Mouse (Mus musculus) kidney, embryonic 16.5 days (tissue): Measurements from ENCODE around the gene Abhd16a. TPM values are rescaled to one million over a fixed set of nuclear protein-coding genes. Genes with fewer than 3 reads are reported as not detected.

Experiments used
- ATAC-seq: fragments of 200-750 bp; cut with Nextera tagmentation; 2 replicates; pipeline ENCODE4 v1.8.0; 2017; ENCODE audit warnings: moderate TSS enrichment; ENCODE audit not compliant: low FRiP score, low TSS enrichment
- H3K27ac ChIP-seq: fragments of 300-500 bp; sonication (generic); 2 replicates; pipeline ENCODE4 v1.5.1; 2014; ENCODE audit warnings: low read length
- H3K27me3 ChIP-seq: fragments of 300-500 bp; sonication (generic); 2 replicates; pipeline ENCODE4 v1.6.1; 2014; ENCODE audit warnings: low read length, control low read depth, mixed read lengths; ENCODE audit not compliant: insufficient read depth
- H3K36me3 ChIP-seq: fragments of 300-500 bp; sonication (generic); 2 replicates; pipeline ENCODE4 v1.6.1; 2014; ENCODE audit warnings: low read length, control low read depth, mixed read lengths; ENCODE audit not compliant: insufficient read depth
- H3K4me1 ChIP-seq: fragments of 300-500 bp; sonication (generic); 2 replicates; pipeline ENCODE4 v1.6.1; 2014; ENCODE audit warnings: low read length, control low read depth, mixed read lengths; ENCODE audit not compliant: insufficient read depth
- H3K4me2 ChIP-seq: fragments of 300-500 bp; sonication (generic); replicated peaks from 2 replicates; pipeline ENCODE4 v1.6.1; 2014; ENCODE audit warnings: low read depth, low read length
- H3K4me3 ChIP-seq: fragments of 300-500 bp; sonication (generic); 2 replicates; pipeline ENCODE4 v1.5.1; 2014; ENCODE audit warnings: mild to moderate bottlenecking, low read length
- H3K9ac ChIP-seq: fragments of 300-500 bp; sonication (generic); replicated peaks from 2 replicates; pipeline ENCODE4 v1.6.1; 2014; ENCODE audit warnings: low read length
- H3K9me3 ChIP-seq: fragments of 300-500 bp; sonication (generic); 2 replicates; pipeline ENCODE4 v1.6.1; 2016; ENCODE audit warnings: low read length, control low read depth
- WGBS: fragments of 180-500 bp; shearing (Covaris S2); extraction: QIAGEN DNeasy Blood & Tissue Kit; methylation state at CpG from one replicate; pipeline ENCODE4 v1.1.7; 2014; 5-methylcytosine and 5-hydroxymethylcytosine counted together
- polyA plus RNA-seq: library from polyadenylated mRNA; unstranded; fragments of >200 nt; fragmentation: Nextera tagmentation; extraction: Ambion mirVana; gene quantifications from 2 replicates; pipeline ENCODE4 v1.2.1, GENCODE M21; 2015

Gene Abhd16a
- polyA plus RNA-seq, 1 experiment from 2014 or later, result 118 TPM

GRCm38 (mm10) chr17:35049561-35050016, 39.5 kb upstream of the Abhd16a start, which contains the start of gene Clic1:
Gene Clic1, plus strand, starts transcription at chr17:35049966.
- peak within 1 kb of the TSS; percentile 96 for H3K9ac ChIP-seq
- peak; percentile 30 for ATAC-seq
- peak within 1 kb of the TSS; percentile 99 for H3K27ac ChIP-seq
- H3K9me3 ChIP-seq, result no peaks in the 10 kb centered on the region
- peaks cover 22% of the 10 kb centered on the region for H3K36me3 ChIP-seq
- under 1% methylated on average over 11 of the region's 11 CpGs for WGBS
- H3K27me3 ChIP-seq, result no peaks in the 10 kb centered on the region
- peaks cover 59% of the 10 kb centered on the region for H3K4me1 ChIP-seq
- peak within 1 kb of the TSS; percentile 86 for H3K4me3 ChIP-seq
- H3K4me2 ChIP-seq, result peak within 1 kb of the TSS; percentile 94

GRCm38 (mm10) chr17:35050126-35050750, 38.8 kb upstream of the Abhd16a start:
- Histone ChIP-seq H3K4me1 (peaks cover 53% of the 10 kb centered on the region), H3K9ac (peak overlapping the region; percentile 96), H3K27me3 (no peaks in the 10 kb centered on the region), H3K9me3 (no peaks in the 10 kb centered on the region), H3K27ac (peak overlapping the region; percentile 99), H3K4me3 (peak overlapping the region; percentile 86), H3K36me3 (peaks cover 27% of the 10 kb centered on the region), H3K4me2 (peak overlapping the region; percentile 94)
- ATAC-seq, result peak; percentile 22
- under 1% methylated on average over 27 of the region's 27 CpGs for WGBS

DNA sequence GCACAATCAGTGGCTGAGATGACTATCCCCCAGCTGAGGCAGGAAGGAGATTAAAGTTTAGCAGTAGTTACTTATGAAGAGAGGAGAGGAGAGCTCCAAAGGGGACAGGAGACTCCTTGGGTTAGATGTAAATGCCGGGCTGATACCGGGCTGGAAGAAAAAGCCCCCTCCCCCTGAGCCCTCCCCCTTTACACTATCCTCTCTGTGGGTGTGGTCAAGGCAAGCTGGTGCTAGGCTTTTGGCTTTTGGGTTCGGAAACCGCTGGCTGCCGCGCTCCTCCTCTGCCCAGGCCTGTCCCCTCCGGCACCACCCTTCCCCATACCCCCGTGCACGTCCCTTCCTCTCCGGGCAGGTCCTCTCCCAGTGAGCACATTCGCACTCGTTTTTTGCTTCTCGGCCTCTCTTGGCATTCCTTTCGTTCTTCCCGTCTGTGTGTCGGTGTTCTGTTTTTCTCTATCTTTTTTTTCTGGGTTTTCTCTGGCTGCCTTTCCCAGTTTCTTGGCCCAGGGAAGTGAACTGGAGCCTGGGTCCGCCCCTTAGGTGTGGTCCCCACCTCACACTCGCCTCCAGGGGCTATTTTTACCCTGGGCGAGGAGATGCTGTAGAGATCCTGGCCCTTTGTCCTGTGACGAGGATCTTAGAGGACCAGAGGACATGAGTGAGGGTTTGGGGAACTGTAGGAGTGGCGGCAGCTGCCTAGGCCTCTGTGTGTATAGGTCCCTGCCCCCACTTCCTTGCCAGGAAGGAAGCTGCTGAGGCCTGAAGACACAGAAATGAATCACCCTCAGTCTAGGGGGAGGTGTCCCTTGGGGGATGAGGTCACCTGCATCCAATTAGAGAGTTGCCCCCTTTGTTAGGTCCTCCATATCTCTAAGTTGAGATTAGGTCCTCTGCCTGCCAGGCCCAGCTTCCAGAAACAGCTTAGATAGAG, 37.6 kb upstream of the Abhd16a start:
- ATAC-seq, result peak; percentile 74

GRCm38 (mm10) chr17:35052271-35052798, 36.7 kb upstream of the Abhd16a start:
- H3K4me2 ChIP-seq, result peak overlapping the region; percentile 94
- H3K4me1 ChIP-seq, result peaks cover 44% of the 10 kb centered on the region
- H3K36me3 ChIP-seq, result peaks cover 46% of the 10 kb centered on the region
- H3K4me3 ChIP-seq, result peak overlapping the region; percentile 86
- H3K9ac ChIP-seq, result peak overlapping the region; percentile 96
- H3K9me3 ChIP-seq, result no peaks in the 10 kb centered on the region
- ATAC-seq, result no peak
- no peaks in the 10 kb centered on the region for H3K27me3 ChIP-seq
- peak overlapping the region; percentile 99 for H3K27ac ChIP-seq
- WGBS, result 72% methylated on average over 12 of the region's 12 CpGs

More for the DNA sequence above, 37.6 kb upstream of the Abhd16a start:
- under 1% methylated on average over 21 of the region's 21 CpGs for WGBS
- Histone ChIP-seq H3K4me3 (peak overlapping the region; percentile 86), H3K36me3 (peaks cover 39% of the 10 kb centered on the region), H3K9me3 (no peaks in the 10 kb centered on the region), H3K27ac (peak overlapping the region; percentile 99), H3K4me1 (peaks cover 50% of the 10 kb centered on the region), H3K4me2 (peak overlapping the region; percentile 94), H3K27me3 (no peaks in the 10 kb centered on the region), H3K9ac (peak overlapping the region; percentile 96)

DNA sequence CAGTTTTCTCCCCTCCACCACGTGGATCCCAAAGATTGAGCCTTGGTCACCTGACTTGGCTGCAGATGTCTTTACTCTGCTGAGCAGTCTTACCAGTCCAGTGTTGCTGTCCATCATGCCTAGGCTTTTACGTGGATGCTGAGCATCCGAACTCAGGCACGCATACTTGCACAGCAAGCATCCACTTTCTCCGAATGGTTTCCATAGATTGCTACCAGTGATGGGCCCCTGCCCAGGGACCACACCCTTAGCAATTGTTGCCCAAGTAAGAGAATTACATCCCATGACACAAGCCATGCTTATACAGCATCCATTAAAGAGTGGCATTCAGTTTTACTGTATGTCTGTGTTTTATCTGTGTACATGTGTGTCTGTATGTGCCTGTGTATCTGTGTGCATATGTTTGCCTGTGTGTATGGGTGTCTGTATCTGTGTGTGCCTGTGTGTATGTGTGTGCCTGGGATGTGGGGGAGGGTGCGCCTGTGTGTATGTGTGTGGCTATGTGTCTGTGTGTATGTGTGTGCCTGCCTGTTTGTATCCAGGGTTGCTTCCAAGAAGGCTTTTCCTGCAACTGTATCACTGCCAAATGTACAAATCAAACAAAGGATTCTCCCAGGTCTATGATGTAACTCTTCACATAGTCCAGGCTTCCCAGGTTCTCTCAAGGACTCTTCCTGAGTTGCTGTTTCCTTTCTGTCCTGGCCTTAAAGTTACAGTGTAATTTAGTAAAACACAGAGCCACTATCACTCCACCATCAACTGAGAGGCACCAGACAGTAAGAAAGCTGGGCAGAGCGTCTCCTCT, 33.2 kb upstream of the Abhd16a start:
- H3K36me3 ChIP-seq, result peaks cover 63% of the 10 kb centered on the region
- WGBS, result 92% methylated on average over 7 of the region's 7 CpGs

GRCm38 (mm10) chr17:35057090-35057489, 32.0 kb upstream of the Abhd16a start:
- Histone ChIP-seq H3K36me3 (peaks cover 73% of the 10 kb centered on the region), H3K4me2 (no peak overlapping the region), H3K9me3 (no peaks in the 10 kb centered on the region), H3K9ac (no peak overlapping the region), H3K27ac (no peak overlapping the region), H3K27me3 (no peaks in the 10 kb centered on the region), H3K4me3 (no peak overlapping the region), H3K4me1 (peaks cover 38% of the 10 kb centered on the region)
- ATAC-seq, result no peak
- WGBS, result 83% methylated on average over 3 of the region's 3 CpGs

More for the DNA sequence above, 33.2 kb upstream of the Abhd16a start:
- Histone ChIP-seq H3K4me2 (no peak overlapping the region), H3K4me3 (no peak overlapping the region), H3K27me3 (no peaks in the 10 kb centered on the region), H3K9me3 (no peaks in the 10 kb centered on the region), H3K9ac (no peak overlapping the region), H3K27ac (no peak overlapping the region), H3K4me1 (peaks cover 36% of the 10 kb centered on the region)
- ATAC-seq, result no peak

- WGBS, result 57% methylated on average over 9 of the region's 9 CpGs
- H3K4me2 ChIP-seq, result peak overlapping the region; percentile 84; the same call in 1 of the 2 replicates
- no peaks in the 10 kb centered on the region for H3K27me3 ChIP-seq
- H3K27ac ChIP-seq, result peak overlapping the region; percentile 96
- peak overlapping the region; percentile 95; the same call in 1 of the 2 replicates for H3K9ac ChIP-seq
- ATAC-seq, result no peak
- H3K36me3 ChIP-seq, result peaks cover 72% of the 10 kb centered on the region
- peak overlapping the region; percentile 93 for H3K4me3 ChIP-seq
- H3K4me1 ChIP-seq, result peaks cover 28% of the 10 kb centered on the region
- no peaks in the 10 kb centered on the region for H3K9me3 ChIP-seq
Measured at GRCm38 (mm10) chr17:35058316-35058715, 30.7 kb upstream of the Abhd16a start.

DNA sequence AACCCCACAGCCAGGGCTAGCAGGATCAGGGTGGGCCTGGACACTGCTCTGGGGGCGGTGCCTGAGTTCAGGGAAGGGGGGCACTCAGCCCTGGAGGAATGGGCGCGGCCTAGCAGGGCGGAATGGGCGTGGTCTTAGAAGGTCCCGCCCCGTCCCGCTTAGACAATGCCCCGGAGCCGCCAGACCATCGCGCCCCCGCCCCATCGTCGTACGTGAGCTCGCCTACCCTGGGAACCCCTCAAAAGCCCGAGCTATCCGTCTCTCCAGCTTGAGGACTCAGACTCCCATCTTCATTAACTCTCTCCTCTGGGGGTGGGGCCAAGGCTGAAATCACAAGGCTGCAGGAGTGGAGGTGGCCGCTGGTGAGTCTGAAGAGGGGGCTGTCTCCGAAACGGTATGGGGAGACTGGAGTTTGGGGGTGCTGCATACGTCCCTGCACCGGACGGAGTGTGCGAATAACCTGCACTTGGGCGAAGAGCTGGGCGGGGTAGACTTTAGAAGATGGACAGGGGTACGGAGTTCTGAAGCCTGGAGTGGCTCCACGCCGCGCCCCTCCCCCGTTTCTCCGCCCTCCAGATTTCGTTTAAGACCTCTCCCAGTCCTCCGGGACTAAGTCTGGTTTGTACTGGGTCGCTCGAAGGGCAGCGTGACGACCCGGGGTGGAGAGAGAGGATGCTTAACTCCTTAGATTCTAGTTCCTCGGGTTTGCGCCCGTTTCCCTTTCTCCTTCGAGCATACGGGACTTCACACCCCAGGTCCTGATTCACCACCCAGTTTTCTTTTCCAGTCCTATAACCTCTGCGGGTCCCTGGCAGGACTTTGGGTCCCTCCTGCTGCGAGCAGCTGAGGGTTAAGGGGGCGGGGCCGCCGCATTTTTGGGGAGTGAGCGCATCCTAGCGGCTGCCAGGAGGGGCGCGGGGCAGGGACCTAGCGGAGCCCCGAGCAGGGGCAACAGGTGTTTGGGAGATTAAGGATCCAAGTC, 29.9 kb upstream of the Abhd16a start, which contains the start of gene Ddah2:
TSS of gene Ddah2 (plus strand) at position 125 of the 982 bp plus-strand sequence.
- Histone ChIP-seq H3K9me3 (no peaks in the 10 kb centered on the region), H3K4me2 (peak within 1 kb of the TSS; percentile 84), H3K27ac (peak within 1 kb of the TSS; percentile 96), H3K9ac (peak within 1 kb of the TSS; percentile 95), H3K4me1 (peaks cover 33% of the 10 kb centered on the region), H3K4me3 (peak within 1 kb of the TSS; percentile 93), H3K36me3 (peaks cover 64% of the 10 kb centered on the region), H3K27me3 (no peaks in the 10 kb centered on the region)
- WGBS, result under 1% methylated on average over 57 of the region's 57 CpGs
- ATAC-seq, result peak; percentile 95
